Mouse (Mus musculus) brown adipose tissue, adult 24 weeks (tissue): ENCODE data around the gene Sh3d21. TPM values are rescaled to one million over a fixed set of nuclear protein-coding genes. Genes with fewer than 3 reads are reported as not detected.
A peak's percentile ranks its signal among the peaks of the same experiment; 100 is the strongest.

Source experiments
- H3K27ac ChIP-seq: fragments of 200-500 bp; replicated peaks from 2 replicates; pipeline ENCODE4 v1.5.1; 2012; ENCODE audit warnings: low read depth, mild to moderate bottlenecking, low read length
- H3K4me1 ChIP-seq: fragments of 200-500 bp; 2 replicates; pipeline ENCODE4 v1.6.1; 2012; ENCODE audit warnings: low read length, mixed read lengths; ENCODE audit not compliant: control insufficient read depth, insufficient read depth, insufficient read length
- H3K4me3 ChIP-seq: fragments of 200-500 bp; 2 replicates; pipeline ENCODE4 v1.5.1; 2012; ENCODE audit warnings: low read depth, mild to moderate bottlenecking, low read length, moderate library complexity; ENCODE audit not compliant: insufficient read depth
- polyA plus RNA-seq: library from polyadenylated mRNA; stranded (reverse); fragments of >200 nt; gene quantifications from 2 replicates; pipeline ENCODE4 v1.2.4, GENCODE M21; 2012; ENCODE audit not compliant: missing spikeins, insufficient read depth, insufficient read length

Gene Sh3d21
- polyA plus RNA-seq, 1 experiment: 2.1 TPM

GRCm38 (mm10) chr4:126141021-126141420, 22.3 kb downstream of the Sh3d21 start:
- no peak overlapping the region for H3K4me3 ChIP-seq
- no peaks in the 10 kb centered on the region for H3K4me1 ChIP-seq
- no peak overlapping the region for H3K27ac ChIP-seq

DNA sequence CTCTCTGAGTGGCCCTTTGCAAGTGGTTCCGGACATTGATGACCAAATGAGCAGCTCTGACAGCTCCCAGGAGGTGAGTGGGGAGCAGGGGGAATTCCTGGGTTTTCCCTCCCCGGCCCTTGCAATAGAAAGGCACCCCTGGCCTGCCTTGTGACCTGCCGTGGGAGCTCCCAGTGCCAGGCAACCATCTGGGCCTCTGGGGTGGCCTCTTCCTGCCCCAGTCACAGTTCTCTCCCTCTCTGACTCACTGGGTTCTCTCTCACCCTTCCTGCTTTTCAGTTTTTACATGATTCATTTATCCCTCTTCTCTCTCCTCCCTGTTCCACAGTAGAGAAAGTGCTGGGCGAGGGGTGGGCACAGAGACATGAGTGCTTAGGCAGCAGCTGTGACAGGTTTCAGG, 25.5 kb downstream of the Sh3d21 start:
- Histone ChIP-seq H3K4me3 (no peak overlapping the region), H3K27ac (no peak overlapping the region), H3K4me1 (peaks cover 14% of the 10 kb centered on the region; the same call in 1 of the 2 replicates)

DNA sequence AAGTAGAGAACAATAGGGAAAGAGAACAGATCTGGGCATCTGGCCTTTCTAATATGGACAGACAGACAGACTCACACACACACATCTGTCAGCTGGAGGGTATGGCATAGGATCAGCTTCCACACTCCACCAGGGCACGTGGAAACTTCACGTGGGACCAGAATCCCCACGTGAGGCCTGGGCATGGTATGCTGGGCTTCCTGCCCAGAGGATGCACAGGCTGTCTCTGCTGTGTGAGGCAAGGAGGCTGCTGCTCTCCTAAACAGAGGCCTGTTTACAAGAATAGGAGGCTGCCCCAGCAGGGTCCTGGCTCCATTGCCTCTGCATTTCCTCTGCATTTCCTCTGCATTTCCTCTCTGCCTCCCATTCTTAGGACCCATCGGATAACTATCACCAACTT, 28.7 kb downstream of the Sh3d21 start:
- Histone ChIP-seq H3K4me3 (no peak overlapping the region), H3K4me1 (peaks cover 28% of the 10 kb centered on the region), H3K27ac (peak overlapping the region; percentile 19; the same call in 1 of the 2 replicates)

DNA sequence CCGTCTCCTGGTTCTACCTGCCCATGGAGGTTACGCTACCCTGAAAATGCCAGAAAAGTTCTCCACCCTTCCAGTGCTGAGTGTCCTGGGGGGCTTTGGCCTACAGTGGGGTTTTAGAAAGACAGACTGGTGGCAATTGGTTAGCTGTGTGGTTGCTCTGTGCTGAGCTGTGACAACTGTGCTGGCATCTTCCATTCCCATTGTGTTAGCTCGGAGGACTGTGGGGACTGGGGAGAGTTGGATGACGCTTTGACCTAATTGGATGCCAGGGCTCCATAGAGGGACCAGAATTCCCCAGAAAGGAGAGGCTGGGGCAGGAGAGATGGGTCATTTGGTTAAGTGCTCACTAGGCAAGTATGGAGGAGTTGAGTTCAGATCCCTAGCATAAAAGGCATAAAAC, 29.1 kb downstream of the Sh3d21 start:
- Histone ChIP-seq H3K4me1 (peaks cover 28% of the 10 kb centered on the region), H3K27ac (peak overlapping the region; percentile 19; the same call in 1 of the 2 replicates), H3K4me3 (no peak overlapping the region)

- peak overlapping the region; percentile 62; the same call in 1 of the 2 replicates for H3K27ac ChIP-seq
- peaks cover 28% of the 10 kb centered on the region for H3K4me1 ChIP-seq
- no peak overlapping the region for H3K4me3 ChIP-seq
Observed at GRCm38 (mm10) chr4:126132636-126133264, 30.5 kb downstream of the Sh3d21 start.

DNA sequence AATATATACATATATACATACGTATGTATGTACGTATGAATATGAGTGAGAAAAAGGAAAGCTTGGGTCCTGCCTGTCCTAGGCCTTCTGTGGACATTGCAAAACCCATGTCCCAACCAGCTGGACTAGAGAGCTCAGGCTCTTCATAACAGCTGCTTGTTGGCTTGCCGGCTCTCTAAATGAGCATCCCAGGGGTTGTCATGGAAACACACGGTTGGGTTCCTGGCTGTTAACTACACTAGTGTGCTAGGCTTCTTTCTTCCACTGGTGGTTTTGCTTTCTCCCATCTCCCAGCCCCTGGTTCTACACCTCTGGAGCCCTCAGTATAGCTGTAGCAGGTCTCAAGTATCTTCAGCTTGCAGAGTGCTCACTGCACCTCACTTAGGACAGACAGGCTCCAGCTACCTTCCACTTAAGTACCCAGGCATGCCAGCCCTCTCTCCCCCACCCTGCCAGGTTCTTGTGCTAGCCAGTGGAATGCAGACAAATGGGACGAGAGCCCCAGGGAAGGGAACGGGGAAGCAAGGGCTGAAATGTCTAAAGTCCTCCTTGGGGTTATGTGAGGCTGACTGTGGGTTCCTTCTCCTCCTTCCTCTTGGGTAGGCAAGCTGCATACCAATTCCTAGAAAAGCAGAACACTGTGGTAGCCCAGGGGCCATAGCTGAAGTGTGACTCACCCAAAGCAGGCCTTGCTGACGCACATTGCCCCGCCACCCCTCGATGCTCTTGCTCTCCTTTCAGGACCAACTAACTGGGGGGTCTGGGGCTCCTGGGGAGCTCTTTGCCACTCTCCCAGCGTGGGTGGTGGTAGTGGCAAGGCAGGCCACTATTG, 31.8 kb downstream of the Sh3d21 start:
- peaks cover 28% of the 10 kb centered on the region for H3K4me1 ChIP-seq
- H3K4me3 ChIP-seq: no peak overlapping the region
- H3K27ac ChIP-seq: peak overlapping the region; percentile 62

GRCm38 (mm10) chr4:126130502-126130901, 32.8 kb downstream of the Sh3d21 start:
- Histone ChIP-seq H3K4me3 (no peak overlapping the region), H3K27ac (peak overlapping the region; percentile 26), H3K4me1 (peaks cover 28% of the 10 kb centered on the region)

DNA sequence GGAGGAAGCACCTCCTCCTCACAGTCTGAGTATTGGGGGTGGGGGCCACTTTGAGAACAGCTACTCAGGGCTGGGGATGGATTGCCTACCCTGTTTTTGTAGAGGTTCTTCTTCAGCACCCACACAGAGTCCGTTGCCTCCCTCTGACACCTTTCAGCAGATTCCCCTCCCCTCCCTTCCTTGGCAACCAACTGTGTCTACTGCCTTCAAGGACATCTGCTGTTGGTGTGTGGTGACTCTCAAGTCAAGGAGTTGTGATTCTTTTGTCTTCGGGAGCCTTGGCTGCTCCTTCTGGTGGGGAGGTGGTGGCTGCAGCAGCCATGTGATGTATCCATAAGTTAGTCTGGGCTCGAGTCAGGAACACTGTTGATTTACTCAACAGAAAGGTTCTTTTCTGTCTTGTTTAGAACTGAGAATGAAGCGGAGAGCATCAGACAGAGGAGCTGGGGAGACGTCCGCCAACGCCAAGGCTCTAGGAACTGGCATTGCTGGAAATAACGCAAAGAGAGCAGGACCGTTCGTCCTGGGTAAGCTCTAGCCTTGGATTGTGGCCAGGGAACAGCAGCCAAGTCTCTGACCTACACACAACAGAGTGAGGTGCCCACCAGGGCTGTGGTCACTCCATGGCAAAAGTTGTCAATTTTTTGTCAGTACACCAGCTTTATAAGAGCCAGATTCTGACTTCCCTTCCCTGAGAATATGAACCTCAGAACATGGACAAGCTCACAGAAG, 39.8 kb downstream of the Sh3d21 start:
- Histone ChIP-seq H3K27ac (no peak overlapping the region), H3K4me1 (peaks cover 3% of the 10 kb centered on the region; the same call in 1 of the 2 replicates), H3K4me3 (no peak overlapping the region)

DNA sequence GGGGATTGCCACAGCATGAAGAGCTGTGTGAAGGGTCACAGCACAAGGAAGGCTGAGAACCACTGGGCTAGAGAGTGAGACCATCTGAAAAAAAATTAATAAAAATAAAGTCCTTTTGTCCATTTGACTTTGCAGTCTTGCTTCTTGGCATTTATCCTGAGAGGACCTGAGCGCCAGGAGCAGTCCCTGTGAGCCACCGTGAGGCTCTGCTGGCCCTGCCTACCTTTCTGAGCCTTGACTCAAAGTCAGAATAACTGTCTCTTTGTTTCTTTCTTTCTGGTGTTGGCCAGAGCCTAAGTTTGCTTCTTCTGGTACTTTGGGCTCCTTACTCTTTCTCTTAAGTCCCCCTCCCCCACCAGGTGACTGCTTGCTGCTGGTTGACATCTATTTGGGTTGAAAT, 42.8 kb downstream of the Sh3d21 start:
- H3K4me3 ChIP-seq: no peak overlapping the region
- no peak overlapping the region for H3K27ac ChIP-seq
- peaks cover 3% of the 10 kb centered on the region; the same call in 1 of the 2 replicates for H3K4me1 ChIP-seq

DNA sequence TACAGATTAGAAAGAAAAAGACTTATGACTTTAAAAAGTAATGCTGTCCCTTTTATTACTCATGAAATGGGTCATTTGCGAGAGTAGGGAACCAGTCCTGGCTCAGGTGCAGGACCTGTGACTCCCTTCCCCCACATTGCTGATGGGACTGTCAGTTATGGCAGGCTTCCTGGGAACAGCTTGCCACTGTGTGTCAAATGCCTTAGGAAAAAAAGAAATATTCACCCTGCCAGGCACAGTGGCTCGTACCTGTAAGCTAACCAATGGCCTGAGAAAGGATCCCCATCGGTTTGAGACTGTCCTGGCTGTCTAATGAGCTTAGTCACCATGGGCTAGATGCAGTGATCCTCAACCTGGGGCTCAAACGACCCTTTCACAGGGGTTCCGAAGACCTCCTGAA, 43.2 kb downstream of the Sh3d21 start:
- H3K4me3 ChIP-seq: no peak overlapping the region
- peaks cover 3% of the 10 kb centered on the region; the same call in 1 of the 2 replicates for H3K4me1 ChIP-seq
- 0 out of 2 replicates have a peak overlapping the region, but pooled peaks have one; percentile 34 for H3K27ac ChIP-seq

DNA sequence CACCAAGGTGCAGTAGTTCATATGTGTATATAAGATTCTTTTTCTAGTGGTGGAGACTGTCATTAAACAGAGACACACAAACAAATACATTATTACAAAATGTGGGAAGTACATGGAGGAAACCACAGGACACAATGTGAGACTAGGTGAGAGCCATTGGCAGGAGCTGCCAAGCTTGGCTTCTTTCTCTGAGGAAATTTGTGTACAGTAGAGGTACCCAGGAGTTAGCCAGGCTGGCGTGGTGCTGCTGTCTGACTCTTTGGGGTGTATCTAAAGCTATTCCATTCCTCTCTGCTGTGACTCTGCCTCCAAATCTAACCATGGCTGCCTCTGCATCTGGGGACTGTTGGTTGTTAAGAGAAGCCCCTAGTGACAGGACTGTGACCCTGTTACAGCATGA, 44.2 kb downstream of the Sh3d21 start:
- Histone ChIP-seq H3K4me3 (no peak overlapping the region), H3K4me1 (peaks cover 3% of the 10 kb centered on the region; the same call in 1 of the 2 replicates), H3K27ac (no peak overlapping the region)

GRCm38 (mm10) chr4:126118651-126119050, 44.6 kb downstream of the Sh3d21 start:
- Histone ChIP-seq H3K4me1 (peaks cover 3% of the 10 kb centered on the region; the same call in 1 of the 2 replicates), H3K4me3 (no peak overlapping the region), H3K27ac (no peak overlapping the region)

GRCm38 (mm10) chr4:126117116-126117515, 46.2 kb downstream of the Sh3d21 start:
- no peak overlapping the region for H3K27ac ChIP-seq
- no peak overlapping the region for H3K4me3 ChIP-seq
- peaks cover 4% of the 10 kb centered on the region for H3K4me1 ChIP-seq

DNA sequence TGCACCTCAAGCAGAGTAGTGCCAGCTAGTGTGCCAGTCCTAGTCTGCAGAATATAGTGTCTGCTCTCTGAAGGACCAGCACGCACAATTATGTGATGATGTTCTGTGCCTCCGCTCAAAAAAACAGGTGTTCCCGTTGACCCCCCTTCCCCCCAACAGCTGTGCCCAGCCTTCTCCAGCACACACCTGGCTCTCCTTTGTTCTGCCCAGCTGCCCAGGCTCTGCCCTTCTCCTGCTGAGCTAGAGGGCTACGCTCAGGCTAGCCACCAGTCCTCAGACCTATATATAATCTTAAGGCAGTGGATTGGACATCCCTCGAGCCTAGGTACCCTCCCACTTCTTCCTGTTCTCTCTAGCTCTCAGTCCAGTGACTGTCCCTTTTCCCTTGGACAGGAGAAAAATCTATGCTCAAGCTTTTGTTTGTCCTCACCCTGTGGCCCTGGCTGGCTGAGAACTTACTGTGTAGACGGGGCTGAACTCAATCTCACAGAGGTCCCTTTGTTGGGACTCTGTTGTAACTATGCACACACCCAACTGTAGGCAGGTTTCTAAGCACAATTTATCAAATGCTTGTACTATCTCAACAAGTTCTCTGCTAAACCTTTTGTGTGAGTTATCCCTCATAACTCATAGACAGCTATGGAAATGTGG, 47.3 kb downstream of the Sh3d21 start:
- Histone ChIP-seq H3K27ac (no peak overlapping the region), H3K4me1 (peaks cover 8% of the 10 kb centered on the region), H3K4me3 (no peak overlapping the region)

GRCm38 (mm10) chr4:126115411-126115810, 47.9 kb downstream of the Sh3d21 start:
- Histone ChIP-seq H3K27ac (no peak overlapping the region), H3K4me1 (peaks cover 11% of the 10 kb centered on the region), H3K4me3 (no peak overlapping the region)
